Mouse (Mus musculus) megakaryocyte, adult 5-6 weeks (primary cell): ENCODE measurements around the gene Zc2hc1b. TPM values are rescaled to one million over a fixed set of nuclear protein-coding genes. Genes with fewer than 3 reads are reported as not detected.

ENCODE experiments used
- ATAC-seq: 2 replicates; pipeline ENCODE4 v1.8.0; 2016; ENCODE audit warnings: mild to moderate bottlenecking, inconsistent platforms; ENCODE audit not compliant: poor library complexity, severe bottlenecking
- total RNA-seq, 2 experiments: library from RNA; stranded (forward) in 1 of 2; stranded (reverse) in 1 of 2; fragments of 153-499, 151-499 nt in 1 of 2; fragments of 221-1000, 200-1000 nt in 1 of 2; gene quantifications; 2 replicates each; pipeline versions ENCODE4 v1.2.3 to v1.2.4; 2015 to 2017

Zc2hc1b gene
- total RNA-seq, 2 experiments from 2014 or later = not detected

GRCm38 (mm10) chr10:13116706-13117665 is 60.8 kb downstream of the Zc2hc1b start:
- no peak for ATAC-seq

DNA sequence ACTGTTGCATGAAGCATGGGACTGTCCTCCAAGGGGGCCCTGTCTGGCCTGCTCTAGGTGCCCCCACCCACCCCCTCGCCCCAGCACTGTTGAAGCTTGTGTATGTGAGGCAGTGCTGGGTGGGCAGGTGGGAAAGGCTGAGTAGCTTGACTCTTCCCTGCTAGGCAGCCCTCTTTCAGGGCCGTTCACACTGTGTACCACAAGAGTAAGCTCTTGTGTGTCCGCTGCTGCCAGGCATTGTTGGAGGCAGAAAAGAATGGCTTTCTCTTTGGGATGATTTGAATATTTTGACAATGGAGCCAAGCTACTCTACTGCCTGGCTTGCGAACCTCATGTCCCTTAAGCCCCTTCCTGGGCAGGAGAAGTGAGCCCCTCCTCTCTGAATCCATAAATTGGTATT is 62.8 kb downstream of the Zc2hc1b start:
- ATAC-seq = no peak

- ATAC-seq = no peak
Observed at GRCm38 (mm10) chr10:13113641-13114040, 64.2 kb downstream of the Zc2hc1b start.

DNA sequence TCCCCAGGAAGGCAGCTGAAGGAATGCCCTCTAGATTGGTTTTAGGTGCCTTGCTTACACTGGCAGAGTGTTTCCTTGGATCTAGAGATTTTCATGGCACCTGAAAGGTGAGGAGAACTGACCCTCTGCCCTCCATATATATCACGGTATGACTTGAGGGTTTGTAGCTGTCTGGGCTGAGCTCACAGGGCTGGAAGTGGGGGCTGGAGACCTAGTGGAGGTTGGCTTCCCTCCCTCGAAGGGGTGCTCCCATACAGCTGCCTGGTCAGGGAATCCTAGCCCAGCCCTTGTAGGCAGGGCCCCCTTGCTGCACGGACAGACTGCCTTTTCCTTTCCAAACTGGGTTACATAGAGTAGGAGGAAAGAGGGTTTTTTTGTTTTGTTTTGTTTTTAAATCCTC is 65.0 kb downstream of the Zc2hc1b start:
- no peak for ATAC-seq

DNA sequence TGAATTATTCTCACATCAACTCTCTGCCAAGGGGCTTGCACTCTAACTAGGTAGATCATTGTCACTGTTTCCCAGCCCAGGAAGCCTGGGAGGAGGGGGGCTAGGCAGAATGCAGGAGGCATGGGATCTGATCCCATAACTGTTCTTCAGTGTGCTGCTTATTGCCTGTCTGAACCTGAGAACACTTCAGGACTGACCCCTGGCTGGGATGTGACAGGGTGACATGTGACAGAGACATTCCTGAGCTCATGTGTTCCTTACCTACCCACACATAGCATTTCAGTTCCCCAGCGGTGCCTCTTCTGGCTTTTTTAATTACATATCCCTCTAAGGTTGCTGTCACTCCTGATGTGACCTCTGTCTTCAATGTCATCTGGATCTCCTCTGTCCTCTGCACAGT is 68.0 kb downstream of the Zc2hc1b start:
- no peak for ATAC-seq

DNA sequence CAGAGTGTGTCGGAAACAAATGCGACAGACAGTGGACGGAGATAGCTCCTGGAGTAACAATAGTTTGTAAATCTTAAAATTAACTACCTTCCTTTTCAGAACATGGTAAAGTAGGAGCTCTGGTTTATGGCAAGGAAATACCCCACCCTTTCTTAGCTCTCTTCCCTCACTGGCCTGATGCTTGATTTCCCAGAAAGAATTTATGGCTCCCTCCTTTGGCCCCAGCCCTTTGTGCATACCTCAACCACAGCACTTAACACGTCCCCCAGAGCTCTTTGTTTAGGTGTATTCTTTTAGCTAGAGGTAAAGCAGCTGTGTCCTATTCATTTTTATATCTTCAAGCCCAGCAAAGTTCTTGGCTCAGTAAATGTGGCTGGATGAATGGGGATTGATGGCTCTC is 69.0 kb downstream of the Zc2hc1b start:
- ATAC-seq = no peak

DNA sequence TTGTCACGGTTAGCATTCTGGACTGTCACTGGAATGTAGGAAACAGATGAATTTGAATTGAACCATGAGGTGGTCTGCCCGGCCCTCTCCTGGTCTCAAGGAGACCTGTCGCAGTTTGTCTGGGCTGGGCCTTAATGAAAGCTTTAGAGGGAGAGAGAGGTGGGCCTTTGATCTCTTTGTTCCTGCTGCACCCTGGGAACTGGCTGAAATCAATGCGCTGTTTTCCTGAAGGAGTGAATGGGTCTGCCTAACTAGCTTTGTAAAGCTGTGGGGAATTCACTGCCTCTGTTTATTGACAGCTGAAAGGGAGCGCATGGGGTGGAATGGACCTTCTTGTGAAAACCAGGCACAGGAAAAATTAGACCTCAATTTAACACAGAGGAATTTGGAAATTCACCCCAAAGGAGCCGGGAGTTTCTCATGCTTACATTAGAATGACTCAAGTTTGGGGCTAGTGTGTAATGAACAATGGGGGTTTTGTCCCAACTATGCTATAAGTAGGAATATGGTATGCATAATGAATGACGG is 69.7 kb downstream of the Zc2hc1b start:
- ATAC-seq = no peak

DNA sequence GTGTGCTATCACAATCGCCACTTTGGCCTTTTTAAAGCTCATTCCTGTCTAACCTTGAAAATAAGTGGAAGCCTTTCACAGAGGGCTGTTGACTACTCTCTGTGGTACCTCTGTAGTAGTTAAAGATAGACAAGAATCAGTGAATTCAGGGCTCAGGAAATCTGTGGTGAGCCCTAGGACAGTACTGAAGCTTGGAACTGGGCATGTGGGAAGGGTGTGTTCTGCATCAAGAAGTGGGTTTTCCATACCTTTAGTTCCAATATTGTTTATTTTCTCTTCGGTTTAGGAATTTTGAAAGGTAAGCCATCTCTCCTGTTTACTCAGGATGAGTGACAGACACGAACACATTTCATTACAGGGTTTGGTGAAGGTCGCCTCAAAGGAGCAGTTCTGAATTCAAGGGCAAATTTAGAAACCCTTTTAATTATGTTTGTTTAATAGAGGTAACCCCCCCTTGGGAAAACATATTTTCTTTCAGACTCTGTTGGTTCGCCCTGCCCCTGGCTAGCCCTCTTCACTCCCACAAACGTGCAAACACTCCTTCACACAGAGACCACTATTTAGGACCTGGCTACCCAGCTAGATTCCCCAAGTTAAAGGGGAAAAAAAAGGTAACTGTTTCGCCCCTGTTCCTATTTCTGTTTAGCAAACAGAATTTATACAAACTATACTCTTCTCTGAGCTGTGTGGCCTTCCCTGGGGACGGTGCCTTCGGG is 70.8 kb downstream of the Zc2hc1b start:
- no peak for ATAC-seq

DNA sequence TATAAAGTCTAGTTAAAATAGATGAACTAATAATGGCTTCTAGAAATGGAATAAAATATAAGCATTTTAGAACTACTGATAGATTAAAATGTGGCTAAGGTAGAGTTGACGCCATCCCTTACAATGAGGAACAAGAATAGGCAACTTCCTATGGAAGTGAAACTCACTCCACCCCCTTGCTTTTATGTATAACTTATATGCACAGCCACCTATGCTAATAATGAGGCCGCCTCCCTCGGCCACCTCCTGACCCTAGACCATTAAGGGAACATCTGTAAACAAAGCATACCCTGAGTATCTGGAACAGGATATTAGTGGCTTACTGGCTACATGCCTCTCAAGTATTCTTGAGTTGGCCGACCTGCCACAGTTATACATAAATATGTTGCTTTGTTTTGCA is 74.0 kb downstream of the Zc2hc1b start:
- ATAC-seq = peak; percentile 97

DNA sequence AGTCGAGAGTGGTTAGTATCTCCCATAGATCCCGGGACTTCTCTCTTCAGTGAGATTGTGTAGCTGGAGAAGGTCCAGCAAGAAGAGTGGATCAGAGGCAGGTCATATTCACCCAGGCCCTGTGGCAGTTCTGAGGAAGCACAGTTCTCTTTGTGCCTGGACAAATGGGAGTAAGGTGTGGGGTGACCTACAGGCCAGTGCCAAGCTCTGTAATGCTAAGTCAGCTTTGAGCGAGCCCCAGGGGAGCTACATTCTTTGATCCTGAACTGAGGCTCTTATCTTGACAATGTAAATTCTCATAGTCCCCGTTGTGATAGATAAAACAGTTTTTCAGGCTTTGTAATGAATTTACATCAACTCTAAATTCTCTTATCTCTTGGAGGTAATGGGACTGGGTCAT is 75.5 kb downstream of the Zc2hc1b start:
- ATAC-seq = no peak

- ATAC-seq = no peak
Observed at GRCm38 (mm10) chr10:13100061-13100648, 77.7 kb downstream of the Zc2hc1b start.

Other genes with a start within 250 kb of the Zc2hc1b start
- 41.9 and 44.6 TPM in 2 replicates for gene Stx11, start 213.7 kb downstream of the Zc2hc1b start, total RNA-seq (2015)
- gene Stx11, start 213.7 kb downstream of the Zc2hc1b start, total RNA-seq (2017) = 36.0 and 46.8 TPM in 2 replicates
- gene Sf3b5, start 172.7 kb downstream of the Zc2hc1b start, total RNA-seq (2015) = 14.0 and 17.0 TPM in 2 replicates
- gene Sf3b5, start 172.7 kb downstream of the Zc2hc1b start, total RNA-seq (2017) = 15.4 and 15.8 TPM in 2 replicates
- 0.52 and 0.98 TPM in 2 replicates for gene Plagl1, start 117.5 kb downstream of the Zc2hc1b start, total RNA-seq (2015)
- 0.08 and 0.92 TPM in 2 replicates for gene Plagl1, start 117.5 kb downstream of the Zc2hc1b start, total RNA-seq (2017)
- gene Ltv1, start 15.1 kb upstream of the Zc2hc1b start, total RNA-seq (2015) = 39.0 and 45.8 TPM in 2 replicates
- gene Ltv1, start 15.1 kb upstream of the Zc2hc1b start, total RNA-seq (2017) = 34.6 and 42.4 TPM in 2 replicates